Mouse (Mus musculus) right cerebral cortex, postnatal 14 days (tissue): ENCODE results near the gene Best1.
"Not testable (repeated sequence)": the region's sequence is repeated elsewhere in the genome, so short reads cannot be mapped to it uniquely, and the experiment has no call there.

Source experiments
- DNase-seq: peaks from one replicate; pipeline ENCODE4 v3.0.0; 2022

Best1 gene

DNA sequence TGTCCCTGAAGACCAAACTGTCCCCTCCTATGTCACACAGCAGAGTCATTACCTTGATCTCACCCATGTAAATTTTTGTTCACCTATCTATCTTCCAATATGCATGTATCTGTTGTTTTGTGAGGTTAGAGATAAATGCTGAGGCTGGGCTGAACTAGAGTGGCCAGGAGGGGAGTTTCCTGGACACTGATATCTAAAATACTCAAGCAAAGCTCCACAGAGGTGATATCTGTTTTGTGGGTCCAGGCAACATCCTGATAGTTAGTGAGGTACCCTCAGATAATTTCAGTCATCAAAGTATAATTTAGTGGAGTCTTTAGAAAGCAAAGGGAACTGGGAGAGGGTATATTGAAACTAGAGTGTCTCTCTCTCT, 11.6 kb downstream of the Best1 start:
- DNase-seq, result no peak

DNA sequence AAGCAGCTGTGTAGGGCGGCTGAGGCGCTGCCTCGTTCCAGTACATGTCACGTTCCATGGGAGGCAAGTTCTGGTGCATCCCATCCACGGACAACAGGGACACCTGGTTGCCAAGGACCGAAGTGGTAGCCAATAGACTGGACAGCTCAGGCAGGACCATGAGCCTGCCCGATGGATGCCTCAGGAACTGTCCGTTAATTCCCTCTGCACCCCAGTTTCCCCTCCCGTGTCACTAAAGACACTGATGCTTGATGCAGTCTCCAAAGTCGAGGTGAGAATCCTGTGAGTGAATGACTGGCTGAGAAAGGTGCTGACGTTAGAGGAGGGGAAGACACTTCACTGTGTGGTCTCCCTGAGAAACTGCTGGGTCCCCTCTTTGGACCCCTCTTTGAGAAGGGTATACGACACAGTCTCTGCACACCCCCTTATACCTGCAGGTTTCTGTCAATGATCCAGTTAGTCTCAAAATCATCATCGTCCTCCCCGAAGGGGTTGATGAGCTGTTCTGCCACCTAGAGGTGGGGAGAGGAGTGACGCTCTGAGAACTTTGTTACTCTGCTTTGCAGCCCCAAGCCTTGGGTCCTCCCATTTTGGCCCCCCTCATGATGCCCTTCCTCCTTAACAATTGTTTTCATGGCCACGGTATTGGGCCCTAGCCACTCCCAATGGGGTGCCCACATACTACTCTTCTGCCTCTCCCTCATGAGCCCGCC, 12.1 kb downstream of the Best1 start:
- no peak for DNase-seq

DNA sequence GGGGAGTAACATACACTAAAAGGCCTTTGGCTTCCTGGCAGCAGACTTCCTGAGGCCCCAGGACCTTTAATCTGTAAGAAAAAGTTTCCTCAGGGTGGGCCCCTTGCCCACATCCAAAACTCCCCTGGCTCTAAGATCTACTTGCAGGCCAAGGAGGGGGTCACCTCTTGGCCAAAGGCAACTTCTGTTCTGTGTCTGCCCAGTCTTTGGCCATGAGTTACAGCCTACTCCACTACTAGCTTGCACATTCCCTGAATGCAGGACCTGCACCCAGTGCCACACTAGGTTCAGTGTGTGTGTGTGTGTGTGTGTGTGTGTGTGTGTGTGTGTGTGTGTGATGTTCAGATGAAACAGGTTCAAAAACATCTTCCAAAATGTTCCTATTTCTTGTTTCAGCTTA, 13.8 kb downstream of the Best1 start:
- no peak for DNase-seq

DNA sequence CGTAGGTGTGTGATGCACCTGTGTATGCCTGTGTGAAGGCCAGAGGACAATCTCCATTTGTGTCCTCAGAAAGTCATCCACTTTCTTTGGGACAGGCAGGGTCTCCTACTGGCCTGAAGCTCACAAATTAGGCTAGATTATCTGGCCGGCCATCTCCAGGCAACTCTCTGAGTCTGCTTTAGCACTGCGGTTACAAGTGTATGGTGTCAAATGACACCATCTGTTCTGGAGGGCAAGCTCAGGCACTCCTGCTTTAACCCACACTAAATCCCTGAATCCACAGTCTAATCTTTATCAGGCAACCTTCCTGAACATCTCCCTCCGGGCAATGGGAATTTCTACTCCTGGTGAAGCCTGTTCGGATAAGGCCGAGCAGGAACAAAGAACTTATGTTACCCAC, 14.2 kb downstream of the Best1 start:
- DNase-seq, result no peak

DNA sequence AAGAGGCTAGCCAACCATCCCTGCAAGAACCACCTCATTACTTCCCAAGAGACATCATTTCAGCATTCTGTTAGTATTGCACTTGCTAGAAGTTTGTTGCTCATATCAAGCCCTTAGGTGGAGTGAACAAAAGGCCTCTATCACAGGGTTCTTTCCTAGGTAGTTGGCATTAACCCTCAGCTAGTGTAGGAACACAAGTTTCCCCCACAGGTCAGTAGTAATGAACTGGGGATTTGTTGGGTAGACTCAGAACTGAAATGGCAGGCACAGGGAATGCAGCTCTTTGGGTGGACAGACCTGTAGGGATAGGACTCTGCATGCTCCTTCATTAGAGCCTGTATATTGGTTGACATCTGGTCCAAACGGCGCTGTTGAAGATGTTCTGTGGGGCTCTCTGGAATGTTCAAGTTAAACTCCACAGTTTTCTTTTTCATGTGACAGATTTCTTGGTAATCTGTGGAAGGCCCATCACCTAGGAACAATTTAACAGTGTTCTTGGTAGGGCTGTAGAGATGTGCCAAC, 15.5 kb downstream of the Best1 start:
- DNase-seq, result no peak

DNA sequence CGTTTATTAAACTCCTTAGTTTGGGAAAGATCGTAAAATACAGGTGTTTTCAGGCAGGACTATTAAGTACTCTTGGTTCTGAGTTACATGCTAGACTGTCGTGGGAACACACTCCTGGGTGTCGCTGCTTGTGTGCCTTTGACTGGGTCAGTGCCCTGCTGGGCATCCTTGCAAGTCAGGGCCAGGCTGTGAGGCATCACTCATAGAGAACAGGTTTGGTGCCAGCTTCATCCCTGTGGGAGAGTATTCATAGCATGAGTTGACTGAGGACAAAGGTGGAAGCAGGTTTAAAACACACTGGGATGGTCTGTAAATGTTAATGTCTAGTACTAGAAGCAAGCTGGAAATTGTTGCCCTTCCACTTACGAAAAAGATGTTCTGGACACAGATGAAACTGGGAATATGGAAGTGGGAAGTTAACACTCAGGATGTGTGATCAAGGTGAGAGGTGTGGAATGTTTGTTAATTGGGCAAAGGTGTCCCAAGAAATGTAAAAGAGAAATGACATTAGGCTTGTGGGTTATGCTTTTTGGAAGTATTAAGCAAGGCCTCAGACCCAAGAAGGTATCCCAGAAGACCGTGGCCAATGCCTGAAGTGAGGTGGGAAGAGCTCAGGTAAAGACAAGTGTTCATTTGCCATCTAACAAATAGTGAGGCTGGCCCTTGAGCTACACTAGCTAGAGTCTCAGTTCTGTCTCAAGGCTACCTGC, 16.1 kb downstream of the Best1 start:
- no peak for DNase-seq

DNA sequence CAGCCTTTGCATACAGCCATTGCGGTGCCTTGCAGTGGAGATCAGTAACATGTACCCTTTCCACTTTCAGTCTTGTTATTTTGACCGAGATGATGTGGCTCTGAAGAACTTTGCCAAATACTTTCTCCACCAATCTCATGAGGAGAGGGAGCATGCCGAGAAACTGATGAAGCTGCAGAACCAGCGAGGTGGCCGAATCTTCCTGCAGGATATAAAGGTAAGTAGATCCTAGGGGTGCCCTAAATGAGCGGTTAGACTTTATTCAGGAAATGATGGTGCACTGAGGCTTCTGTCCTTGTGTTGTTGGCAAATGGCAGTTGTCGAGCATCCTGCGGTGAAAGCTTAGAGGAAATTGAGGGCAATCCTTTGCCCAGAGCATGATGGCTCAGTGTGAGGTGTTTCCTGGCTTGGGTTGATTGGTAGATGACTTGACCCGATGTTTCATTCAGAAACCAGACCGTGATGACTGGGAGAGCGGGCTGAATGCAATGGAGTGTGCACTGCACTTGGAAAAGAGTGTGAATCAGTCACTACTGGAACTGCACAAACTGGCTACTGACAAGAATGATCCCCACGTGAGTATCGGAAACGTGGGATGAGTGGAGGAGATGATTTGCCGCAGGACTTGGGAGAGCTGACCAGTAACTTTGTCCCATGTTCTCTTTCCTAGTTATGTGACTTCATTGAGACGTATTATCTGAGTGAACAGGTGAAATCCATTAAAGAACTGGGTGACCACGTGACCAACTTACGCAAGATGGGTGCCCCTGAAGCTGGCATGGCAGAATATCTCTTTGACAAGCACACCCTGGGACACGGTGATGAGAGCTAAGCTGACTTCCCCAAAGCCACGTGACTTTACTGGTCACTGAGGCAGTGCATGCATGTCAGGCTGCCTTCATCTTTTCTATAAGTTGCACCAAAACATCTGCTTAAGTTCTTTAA, 17.1 kb downstream of the Best1 start:
- DNase-seq, result no peak

DNA sequence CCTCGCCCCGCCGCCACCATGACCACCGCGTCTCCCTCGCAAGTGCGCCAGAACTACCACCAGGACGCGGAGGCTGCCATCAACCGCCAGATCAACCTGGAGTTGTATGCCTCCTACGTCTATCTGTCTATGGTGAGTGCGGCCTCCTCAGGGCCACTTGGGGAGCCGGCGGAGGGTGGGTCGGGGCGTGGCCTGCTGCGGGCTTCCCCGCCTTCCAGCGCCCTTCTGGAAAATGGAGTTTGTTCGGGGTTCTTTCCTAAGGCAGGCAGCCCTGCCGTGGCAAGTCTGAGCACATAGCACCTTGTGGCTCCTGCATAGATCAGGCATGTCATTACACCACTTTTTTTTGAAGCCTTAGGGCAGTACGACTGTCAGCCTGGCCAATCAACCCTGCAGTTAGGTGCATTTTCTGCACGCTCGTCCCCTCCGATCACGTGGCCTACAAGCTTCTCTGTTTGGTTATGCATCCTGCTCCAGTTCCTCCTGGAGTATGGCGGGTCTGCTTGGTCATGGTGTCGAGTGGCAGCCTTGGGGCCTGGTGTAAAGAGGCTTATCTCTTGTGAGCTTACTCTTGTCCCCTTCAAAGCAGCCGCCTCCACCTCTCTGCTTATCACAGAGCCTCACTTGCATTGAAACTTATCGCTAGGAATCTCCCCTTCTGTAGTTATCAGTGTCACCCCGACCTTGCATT, 18.4 kb downstream of the Best1 start:
- peak; percentile 64 for DNase-seq

DNA sequence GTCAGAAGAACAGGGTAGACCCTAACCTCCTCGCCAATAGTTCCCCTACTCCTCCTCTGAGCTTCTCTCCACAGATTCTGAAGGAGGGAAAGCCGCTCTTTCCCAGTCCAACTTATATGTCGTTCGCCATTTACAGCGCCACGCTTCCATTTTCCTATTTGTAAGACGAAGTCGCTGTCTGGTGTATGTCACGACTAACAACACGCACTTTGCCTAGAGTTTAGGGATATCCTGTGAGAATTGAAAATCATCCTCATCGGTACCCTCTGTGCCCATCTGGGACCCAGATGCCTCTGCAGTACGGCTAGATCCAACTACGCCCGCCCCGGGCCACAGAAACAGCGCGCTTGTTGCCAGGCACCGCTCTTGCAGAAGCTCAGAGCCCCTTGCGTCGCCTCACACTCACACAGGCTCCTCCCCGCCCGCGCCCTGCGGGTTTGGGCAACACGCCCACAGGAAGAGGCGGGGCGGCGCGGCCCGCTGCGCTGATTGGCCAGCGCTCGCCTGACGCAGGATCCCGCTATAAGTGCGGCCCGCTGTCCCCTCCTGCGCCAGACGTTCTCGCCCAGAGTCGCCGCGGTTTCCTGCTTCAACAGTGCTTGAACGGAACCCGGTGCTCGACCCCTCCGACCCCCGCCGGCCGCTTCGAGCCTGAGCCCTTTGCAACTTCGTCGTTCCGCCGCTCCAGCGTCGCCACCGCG, 19.1 kb downstream of the Best1 start:
- DNase-seq, result peak; percentile 97

DNA sequence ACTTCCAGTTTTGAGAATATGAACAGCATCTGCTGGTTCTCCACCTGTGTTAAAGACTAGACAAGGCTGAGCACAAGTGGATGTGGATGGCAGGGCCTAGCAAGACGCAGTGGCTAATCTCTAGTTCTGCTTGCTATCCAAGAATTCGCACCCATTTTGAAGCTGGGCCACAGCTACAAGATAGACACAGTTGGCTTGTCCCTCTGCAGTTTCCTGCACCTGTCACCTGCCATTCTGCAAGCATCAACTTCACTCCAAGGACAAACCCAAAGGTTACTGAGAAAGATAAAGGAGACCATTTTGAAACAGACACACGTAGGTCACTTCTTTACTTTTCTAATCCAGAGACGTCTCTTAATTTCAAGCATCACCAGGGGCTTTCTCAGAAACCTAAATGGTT, 19.8 kb downstream of the Best1 start:
- DNase-seq, result no peak

DNA sequence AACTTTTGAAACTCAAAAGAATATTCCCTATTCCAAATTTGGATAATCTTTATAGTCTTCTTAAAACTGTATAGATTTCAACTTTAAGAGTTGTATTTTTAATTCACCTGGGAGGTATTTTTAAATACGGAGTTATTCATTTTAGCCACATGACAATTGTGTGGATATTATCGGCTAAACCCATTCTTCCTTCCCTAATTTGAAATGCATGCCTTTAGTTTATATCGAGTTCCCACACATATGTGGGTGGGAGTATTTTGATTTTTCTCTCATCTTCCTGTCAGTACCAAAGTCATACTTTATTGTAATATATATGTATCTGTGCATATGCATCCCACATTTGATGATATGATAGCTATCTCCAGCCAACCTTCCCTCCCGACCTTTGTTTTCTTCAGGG, 21.2 kb downstream of the Best1 start, which contains the start of gene Fth1:
TSS of gene Fth1 (plus strand) at position 341 of the 400 bp plus-strand sequence.
- DNase-seq, result no peak

DNA sequence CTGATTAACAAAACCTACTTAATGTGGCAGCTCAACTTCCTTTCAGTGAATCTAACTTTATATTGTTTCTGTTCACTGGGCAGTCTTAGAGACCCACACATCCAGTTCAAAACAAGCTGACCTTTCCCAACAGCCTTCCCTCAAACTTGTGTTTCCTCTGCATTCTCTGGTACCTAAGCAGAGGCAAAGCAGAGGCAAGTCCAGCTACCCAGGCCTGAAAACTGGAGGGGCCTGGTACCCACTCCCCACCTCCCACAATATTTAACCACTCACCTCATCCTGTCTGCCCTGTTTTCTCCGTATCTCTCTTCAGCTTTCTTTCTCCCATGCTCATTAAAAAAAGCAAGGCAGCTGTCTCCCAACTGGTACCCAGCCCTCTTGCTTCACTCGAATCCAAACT, 22.3 kb downstream of the Best1 start:
- no peak for DNase-seq

DNA sequence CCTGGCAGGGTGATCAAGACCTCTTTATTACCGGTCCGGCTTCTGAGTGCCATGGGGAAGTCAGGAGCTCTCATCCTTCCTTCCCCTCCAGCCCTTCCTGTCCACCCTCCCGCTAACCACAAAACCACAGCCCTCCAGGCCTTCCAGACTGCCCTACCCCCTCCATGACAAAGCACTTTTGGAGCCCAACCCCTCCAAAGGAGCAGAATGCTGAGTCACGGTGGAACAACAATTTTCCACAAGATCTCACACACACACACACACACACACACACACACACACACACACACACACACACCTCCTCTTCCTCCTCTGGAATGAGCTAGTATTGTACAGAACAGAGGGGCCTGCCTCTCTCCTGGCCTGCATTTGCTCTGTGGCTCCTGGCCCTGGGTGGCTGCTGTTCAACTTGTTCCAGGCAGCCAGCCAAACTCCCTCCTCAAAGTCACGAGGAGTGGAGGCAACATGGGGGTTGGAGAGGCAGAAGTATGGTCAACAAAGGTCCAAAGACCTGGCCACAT, 22.9 kb downstream of the Best1 start:
- DNase-seq, result peak; percentile 68

DNA sequence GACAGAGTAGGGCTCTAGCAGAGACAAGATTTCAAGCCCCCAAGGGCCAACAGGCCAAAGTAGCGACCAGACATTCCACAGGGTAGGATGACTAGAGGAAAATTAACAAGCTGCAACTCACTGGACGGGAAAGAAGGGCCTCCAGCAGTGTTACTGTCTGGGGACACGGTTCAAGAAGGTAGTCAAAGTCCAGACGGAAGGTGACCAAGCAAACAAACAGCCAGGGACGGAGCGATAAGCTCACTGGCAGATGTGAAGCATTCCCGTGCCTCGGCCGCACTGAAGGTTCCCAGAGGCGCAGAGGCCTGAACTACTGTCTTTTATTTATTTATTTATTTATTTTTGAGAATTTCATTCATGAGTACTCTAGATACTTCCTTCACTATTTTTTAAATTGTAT, 24.3 kb downstream of the Best1 start:
- DNase-seq, result no peak

DNA sequence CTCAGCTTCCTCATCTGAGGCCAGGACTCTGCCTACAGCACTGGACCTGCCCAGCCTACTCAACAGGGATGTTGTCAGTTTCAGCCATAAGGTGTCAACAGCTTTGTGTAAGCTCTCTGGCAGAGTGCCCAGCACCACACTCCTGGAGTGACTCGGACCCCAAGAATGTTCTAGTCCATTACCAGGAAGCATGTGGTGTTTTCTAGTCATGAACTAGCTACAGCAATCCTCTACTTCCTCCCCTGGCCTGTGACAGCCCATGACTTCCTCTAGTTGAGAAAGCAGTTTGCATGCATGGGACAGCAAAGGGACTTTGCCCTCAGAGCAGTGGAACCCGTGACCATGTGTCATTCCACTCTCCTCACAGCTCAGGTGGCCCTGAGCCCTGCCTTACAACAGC, 26.6 kb downstream of the Best1 start:
- not testable (repeated sequence) for DNase-seq

DNA sequence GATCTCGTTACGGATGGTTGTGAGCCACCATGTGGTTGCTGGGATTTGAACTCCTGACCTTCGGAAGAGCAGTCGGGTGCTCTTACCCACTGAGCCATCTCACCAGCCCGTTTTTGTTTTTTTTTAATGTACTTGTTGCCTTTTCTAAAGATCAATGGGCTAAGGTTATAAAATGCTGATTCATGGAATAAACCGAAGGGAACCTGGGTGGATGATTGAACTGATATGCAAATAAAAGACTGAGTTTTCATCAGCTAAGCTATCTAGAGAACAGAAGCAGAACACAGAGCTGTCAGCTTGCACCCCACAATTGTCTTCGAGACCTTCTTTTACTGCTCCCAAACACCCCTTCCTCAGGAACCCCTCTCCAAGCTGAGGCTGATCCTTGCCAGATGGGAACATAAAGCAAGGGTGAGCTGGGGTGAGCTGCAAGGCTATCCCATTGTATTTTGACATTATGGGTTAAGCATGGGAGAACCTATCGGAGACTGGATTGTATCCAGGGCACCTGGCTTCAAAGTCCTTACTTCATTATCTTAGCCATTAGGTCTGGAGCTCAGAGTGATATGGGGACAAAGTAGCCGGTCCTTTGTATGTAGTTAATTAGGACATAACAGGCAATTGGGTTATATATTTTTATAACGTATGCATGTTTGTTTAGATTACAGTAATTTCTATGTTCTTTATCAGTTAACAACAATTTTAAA, 33.2 kb downstream of the Best1 start:
- DNase-seq, result no peak

DNA sequence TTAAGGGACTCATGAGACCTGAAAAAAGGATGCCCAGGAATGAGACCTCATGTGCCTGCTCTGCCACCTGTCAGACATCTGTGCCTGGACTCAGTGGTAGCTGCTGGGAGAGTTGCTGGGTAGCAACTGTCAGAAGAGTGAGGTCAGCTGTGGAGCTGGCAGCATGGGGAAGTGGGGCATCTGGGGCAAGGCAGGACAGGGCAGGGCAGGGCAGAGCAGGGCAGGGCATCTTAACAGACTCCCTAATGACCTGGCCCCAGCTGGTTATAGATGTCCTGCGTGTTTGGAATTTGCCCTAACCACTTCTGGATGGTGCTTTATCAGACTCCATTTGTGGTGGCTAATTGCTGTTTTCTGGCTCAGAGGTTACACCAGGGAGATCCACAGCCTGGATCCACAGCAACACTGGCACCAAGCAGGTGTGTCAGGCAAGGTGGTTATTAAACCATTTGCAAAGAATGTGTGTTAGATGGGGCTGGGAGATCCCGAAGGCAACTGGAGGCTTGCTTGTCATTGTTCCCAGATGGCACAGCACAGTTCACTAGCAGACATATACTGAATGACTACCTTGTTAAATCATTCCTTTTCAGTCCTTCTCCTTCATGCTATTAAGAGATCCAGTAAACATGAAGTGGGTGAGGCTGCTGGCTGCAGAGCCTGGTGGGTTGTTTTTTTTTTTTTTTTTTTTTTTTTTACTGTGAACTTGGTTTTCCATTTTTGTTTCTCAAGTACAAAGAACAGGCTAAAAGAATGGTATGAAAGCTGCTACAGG, 35.2 kb downstream of the Best1 start:
- DNase-seq, result no peak

DNA sequence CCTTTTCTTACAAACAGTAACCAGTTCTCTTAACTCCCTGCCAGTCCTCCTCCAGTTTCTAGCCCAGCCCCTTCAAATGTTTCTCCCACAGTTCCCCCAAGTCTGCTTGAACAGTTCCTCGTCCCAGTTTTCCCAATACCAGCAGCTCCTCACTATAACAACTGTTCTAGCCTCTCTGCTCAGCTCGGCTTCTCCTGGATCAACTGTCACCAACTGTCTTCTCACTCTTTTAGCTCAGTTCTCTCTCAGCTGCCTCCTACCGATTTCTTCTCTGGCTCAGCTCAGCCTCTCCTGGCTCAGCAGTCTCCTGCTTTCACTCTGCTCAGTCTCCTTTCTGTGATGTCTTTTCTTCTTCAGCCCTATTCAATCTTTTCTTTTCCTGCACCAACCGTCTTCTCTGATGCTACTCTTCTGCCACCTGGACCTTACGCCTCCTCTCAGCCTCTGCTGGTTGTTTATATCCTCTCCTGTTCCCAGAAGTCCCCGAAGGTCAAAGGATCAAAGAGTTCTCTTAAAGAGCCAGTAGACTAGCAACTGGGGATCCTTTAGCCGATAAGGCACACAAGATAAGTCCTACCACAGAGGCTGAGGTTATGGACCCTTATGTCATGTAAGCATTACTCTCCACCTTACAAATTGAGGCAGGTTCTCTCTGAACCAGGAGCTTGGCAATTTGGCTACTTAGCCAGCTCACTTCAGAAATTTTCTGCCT, 37.1 kb downstream of the Best1 start:
- no peak for DNase-seq

DNA sequence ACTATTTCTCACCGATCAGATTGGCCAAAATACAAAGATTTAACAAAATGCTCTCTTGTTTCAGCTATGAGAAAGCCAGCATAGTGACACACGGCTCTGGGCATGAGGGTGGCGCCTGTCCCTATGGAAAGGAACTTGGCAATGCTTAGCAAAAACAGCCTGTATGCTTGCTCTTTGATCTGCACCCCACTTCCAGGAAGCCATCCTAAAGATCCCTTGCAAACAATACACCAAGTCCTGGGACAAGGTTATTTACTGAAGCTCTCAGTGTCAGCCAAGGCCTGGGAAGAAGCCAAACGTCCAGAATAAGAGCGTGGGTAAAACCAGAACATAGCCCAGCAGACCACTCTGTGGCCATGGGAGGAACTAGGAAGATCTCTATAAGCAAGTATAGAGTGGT, 40.7 kb downstream of the Best1 start:
- no peak for DNase-seq

DNA sequence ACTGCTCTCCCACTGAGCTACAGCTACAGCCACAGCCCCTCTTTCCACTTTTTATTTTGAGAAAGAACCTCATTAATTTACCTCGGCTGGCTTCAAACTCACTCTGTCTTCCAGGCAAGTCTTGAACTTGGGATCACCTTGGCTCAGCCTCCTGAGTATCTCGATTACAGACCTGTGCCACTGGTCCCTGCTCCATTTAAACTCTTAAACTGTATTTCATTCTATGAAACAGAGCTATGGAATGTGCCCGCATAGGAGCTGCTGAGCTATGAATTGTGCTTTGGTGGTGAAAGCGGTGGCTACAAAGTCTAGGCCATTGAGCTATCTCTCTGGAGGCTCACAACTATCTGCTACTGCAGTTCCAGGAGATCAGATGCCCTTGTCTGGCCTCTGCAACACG, 43.5 kb downstream of the Best1 start:
- DNase-seq, result no peak
